Mouse (Mus musculus): Measurements from ENCODE around the gene 9130019O22Rik.
"Not testable (repeated sequence)": the region's sequence is repeated elsewhere in the genome, so short reads cannot be mapped to it uniquely, and the experiment has no call there.

The 9130019O22Rik gene

GRCm38 (mm10) chr7:127386641-127387392 lies at the start of gene 9130019O22Rik:
Gene 9130019O22Rik (minus strand): TSS chr7:127387166.
- peak; percentile 90 to 97 for DNase-seq (ENCODE audit: inconsistent age in 2 of 2, low spot score in 1 of 2)

GRCm38 (mm10) chr7:127435206-127435605 lies 48.2 kb upstream of the 9130019O22Rik start:
- DNase-seq (ENCODE audit: inconsistent age in 2 of 2, low spot score in 1 of 2), result no peak

GRCm38 (mm10) chr7:127426354-127426753 lies 39.4 kb upstream of the 9130019O22Rik start:
- DNase-seq (ENCODE audit: inconsistent age in 2 of 2, low spot score in 1 of 2), result peak in 1 of 2 experiments; percentile 15

- no peak for DNase-seq (ENCODE audit: inconsistent age in 2 of 2, low spot score in 1 of 2)
These were observed 38.9 kb upstream of the 9130019O22Rik start for GRCm38 (mm10) chr7:127425911-127426310.

- no peak for DNase-seq (ENCODE audit: inconsistent age in 2 of 2, low spot score in 1 of 2)
These were observed 38.3 kb upstream of the 9130019O22Rik start for GRCm38 (mm10) chr7:127425291-127425690.

- DNase-seq (ENCODE audit: inconsistent age in 2 of 2, low spot score in 1 of 2), result peak in 1 of 2 experiments; percentile 30
These were observed 35.3 kb upstream of the 9130019O22Rik start for GRCm38 (mm10) chr7:127422247-127422646.

GRCm38 (mm10) chr7:127421388-127422191 lies 34.6 kb upstream of the 9130019O22Rik start, which contains the start of gene Zfp688:
Gene Zfp688 (minus strand): TSS chr7:127422068.
- peak; percentile 95 to 99 for DNase-seq (ENCODE audit: inconsistent age in 2 of 2, low spot score in 1 of 2)

GRCm38 (mm10) chr7:127411418-127411817 lies 24.5 kb upstream of the 9130019O22Rik start:
- DNase-seq (ENCODE audit: inconsistent age in 2 of 2, low spot score in 1 of 2), result no peak

GRCm38 (mm10) chr7:127406002-127406987 lies 19.3 kb upstream of the 9130019O22Rik start, which contains the start of gene Zfp764:
Gene Zfp764 (minus strand): TSS chr7:127406822.
- DNase-seq (ENCODE audit: inconsistent age in 2 of 2, low spot score in 1 of 2), result peak; percentile 88 to 97

- not testable (repeated sequence) for DNase-seq (ENCODE audit: inconsistent age in 2 of 2, low spot score in 1 of 2)
These were observed 17.1 kb upstream of the 9130019O22Rik start for GRCm38 (mm10) chr7:127404101-127404500.

GRCm38 (mm10) chr7:127402980-127403379 lies 16.0 kb upstream of the 9130019O22Rik start:
- DNase-seq (ENCODE audit: inconsistent age in 2 of 2, low spot score in 1 of 2), result no peak

- no peak for DNase-seq (ENCODE audit: inconsistent age in 2 of 2, low spot score in 1 of 2)
These were observed 13.4 kb upstream of the 9130019O22Rik start for GRCm38 (mm10) chr7:127400355-127400754.

GRCm38 (mm10) chr7:127393944-127394333 lies 7.0 kb upstream of the 9130019O22Rik start:
- DNase-seq (ENCODE audit: inconsistent age in 2 of 2, low spot score in 1 of 2), result no peak

- peak; percentile 97 to 100 for DNase-seq (ENCODE audit: inconsistent age in 2 of 2, low spot score in 1 of 2)
These were observed 6.4 kb upstream of the 9130019O22Rik start, which contains the start of gene E430018J23Rik for GRCm38 (mm10) chr7:127393157-127393943. Gene E430018J23Rik (minus strand): TSS chr7:127393629.

GRCm38 (mm10) chr7:127392251-127392824 lies 5.4 kb upstream of the 9130019O22Rik start:
- DNase-seq (ENCODE audit: inconsistent age in 2 of 2, low spot score in 1 of 2), result no peak

- DNase-seq (ENCODE audit: inconsistent age in 2 of 2, low spot score in 1 of 2), result no peak
These were observed 4.6 kb upstream of the 9130019O22Rik start for GRCm38 (mm10) chr7:127391538-127391937.

GRCm38 (mm10) chr7:127390306-127390705 lies 3.3 kb upstream of the 9130019O22Rik start:
- no peak for DNase-seq (ENCODE audit: inconsistent age in 2 of 2, low spot score in 1 of 2)

- not testable (repeated sequence) for DNase-seq (ENCODE audit: inconsistent age in 2 of 2, low spot score in 1 of 2)
These were observed 1.2 kb upstream of the 9130019O22Rik start for GRCm38 (mm10) chr7:127388201-127388600.

GRCm38 (mm10) chr7:127385560-127385959 lies 1.4 kb downstream of the 9130019O22Rik start:
- not testable (repeated sequence) for DNase-seq (ENCODE audit: inconsistent age in 2 of 2, low spot score in 1 of 2)
